Mouse (Mus musculus): ENCODE results near the gene Npy4r.

- TF ChIP-seq CTCF (IDR thresholded peaks at IDR 0.05; ENCODE audit: low read depth, low read length) (no peak), POLR2A (IDR thresholded peaks at IDR 0.05; ENCODE audit: borderline replicate concordance, low read depth, low read length) (no peak)
These were observed 3.5 kb upstream of the Npy4r start for GRCm38 (mm10) chr14:34155752-34156151.
